Mouse (Mus musculus) T-helper 17 cell (primary cell): ENCODE measurements at regions not wholly inside any gene's neighbourhood (a gene's known extent, or its start where the extent isn't known, plus 50 kb on each side); places are given as distances from the start of the nearest gene placed in this dataset.

ENCODE experiments used
- in situ Hi-C, 2 experiments: fragments of 300-600 bp; cut with MboI, MseI; formaldehyde crosslinking; loops; 1 replicate in 1 of 2; 2 replicates in 1 of 2; pipeline ENCODE4 v1.15.1; 2025; ENCODE audit warnings: high pct_unique_total_duplicates in 2 of 2

DNA sequence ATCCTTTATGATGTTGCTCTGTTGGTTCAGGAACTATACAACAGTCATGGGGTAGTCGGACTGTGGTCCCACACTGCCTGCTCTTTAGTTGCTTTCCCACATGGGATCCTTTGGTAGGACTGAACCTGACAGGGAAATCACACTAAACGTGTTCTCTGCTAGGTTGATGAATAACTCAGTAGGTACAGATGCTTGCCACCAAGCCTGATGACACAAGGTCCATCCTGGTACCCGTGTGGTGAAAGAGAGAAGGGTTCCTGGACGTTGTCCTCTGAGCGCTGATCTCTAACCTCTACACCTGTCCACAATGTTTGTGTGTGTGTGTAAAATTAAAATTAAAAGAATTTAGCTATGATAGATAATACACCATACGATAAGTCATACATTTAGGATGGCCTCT, 119.9 kb downstream of the Phlda1 start:
- in situ Hi-C loops = loop anchor here in 1 of 2 experiments (10.0 kb wide), 1 partner anchor 111 kb away; no protein-coding TSS in a partner anchor

DNA sequence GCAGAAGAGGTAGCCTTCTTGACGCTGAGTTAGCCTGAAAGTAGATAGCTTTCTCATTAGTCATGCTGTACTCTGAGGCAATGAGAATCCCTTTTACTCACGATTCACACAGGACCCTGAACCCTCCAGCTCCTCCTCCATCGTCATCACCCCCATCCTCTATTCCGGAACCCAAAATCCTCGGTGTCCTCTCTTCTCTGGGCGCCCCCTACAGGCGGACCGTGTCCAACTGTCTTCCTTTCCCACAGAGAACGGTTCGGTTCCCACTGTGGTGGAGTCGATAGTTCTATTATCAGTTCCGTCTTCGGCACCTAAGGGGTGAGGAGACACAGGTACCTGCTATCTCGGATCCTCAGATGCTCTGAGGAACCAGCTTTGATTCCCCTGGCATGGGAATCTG, 130.2 kb downstream of the Phlda1 start:
- in situ Hi-C loops = loop anchor here in 1 of 2 experiments (5.0 kb wide), 2 partner anchors 76 to 129 kb away; partner anchors contain the start of gene Phlda1

- in situ Hi-C loops = loop anchor here in 1 of 2 experiments (5.0 kb wide), 2 partner anchors 75 to 130 kb away; partner anchors contain the start of gene Phlda1
Observed at GRCm38 (mm10) chr10:111637084-111637735, 131.1 kb downstream of the Phlda1 start.

DNA sequence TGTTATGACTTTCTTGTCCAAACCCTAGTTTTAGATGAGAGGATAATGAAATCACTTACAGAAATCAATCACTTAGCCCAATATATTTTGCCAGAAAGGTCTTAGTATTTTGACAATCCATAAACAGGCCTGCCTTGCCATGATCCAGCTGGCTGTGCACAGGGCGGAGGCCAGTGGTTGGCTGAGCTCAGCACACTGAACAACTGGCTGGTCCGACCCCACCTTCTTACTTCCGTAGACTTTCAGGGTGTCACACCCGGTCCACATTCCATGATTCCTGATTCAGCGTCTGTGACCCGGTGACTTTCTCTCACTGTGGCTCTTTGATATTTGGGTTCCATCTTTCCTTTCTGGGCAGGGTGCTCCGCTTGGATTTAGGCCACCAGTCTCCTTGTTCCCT, 133.8 kb downstream of the Phlda1 start:
- in situ Hi-C loops = loop anchor here in 1 of 2 experiments (5.0 kb wide), 2 partner anchors 72 to 133 kb away; partner anchors contain the start of gene Phlda1

DNA sequence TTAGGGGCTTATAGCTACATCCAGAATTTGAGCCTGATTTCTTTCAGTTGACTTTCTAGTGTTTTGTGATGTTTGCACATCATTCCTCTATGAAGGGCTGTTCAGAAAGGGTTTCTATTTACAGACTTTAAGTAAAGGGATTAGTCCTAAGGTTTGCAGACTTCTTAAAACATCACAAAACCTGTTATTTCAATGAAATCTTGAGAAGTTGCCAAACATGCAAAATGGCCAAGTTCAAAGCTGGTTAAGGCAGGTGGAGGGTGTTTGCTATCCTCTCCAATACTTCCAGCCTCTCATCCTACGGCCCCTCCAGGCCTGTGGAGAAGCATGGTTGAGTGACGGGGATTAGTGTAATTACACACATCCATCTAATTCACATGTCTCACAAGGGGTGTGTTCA, 136.6 kb downstream of the Phlda1 start:
- in situ Hi-C loops = no loop called here

DNA sequence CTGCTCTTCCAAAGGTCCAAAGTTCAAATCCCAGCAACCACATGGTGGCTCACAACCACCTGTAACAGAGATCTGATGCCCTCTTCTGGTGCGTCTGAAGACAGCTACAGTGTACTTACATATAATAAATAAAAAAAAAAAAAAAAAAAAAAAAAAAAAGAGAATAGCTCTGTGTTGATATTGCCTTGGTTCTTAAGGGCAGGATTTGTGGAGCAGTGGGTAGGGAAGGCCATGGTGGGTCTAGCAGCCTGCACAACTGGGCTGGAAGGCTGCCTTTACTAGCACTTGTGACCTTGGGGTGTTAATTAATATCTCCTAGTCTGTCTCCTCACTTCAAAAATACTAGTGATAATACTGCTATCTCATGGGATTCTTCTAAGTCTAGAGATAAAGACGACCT, 147.7 kb downstream of the Phlda1 start:
- in situ Hi-C loops = loop anchor here in 1 of 2 experiments (25.0 kb wide), 1 partner anchor 1541 kb away; no protein-coding TSS in a partner anchor

- in situ Hi-C loops = loop anchor here in 1 of 2 experiments (25.0 kb wide), 1 partner anchor 1542 kb away; no protein-coding TSS in a partner anchor
Observed at GRCm38 (mm10) chr10:111654364-111655226, 148.5 kb downstream of the Phlda1 start.

DNA sequence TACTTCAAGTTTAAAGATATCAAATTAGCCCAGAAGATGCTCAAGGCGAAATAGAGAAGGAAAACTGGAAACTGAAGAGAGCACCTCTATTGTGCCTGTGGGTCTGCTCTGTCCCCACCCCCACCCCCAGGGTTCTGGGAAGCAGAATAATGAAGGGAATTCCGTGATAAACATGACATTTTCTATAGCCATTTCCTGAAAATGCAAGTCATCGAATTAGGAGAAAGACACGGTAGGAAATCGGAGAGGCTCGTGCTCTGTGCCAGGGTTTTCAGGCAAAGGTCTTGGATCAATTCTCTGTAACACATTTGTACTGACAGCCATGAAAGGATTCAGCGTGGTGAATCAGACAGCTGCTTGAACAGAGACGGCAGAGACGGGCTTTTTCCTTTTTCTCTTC, 152.7 kb downstream of the Phlda1 start:
- in situ Hi-C loops = loop anchor here in 1 of 2 experiments (25.0 kb wide), 1 partner anchor 1547 kb away; no protein-coding TSS in a partner anchor

GRCm38 (mm10) chr10:111662665-111663064, 156.6 kb downstream of the Phlda1 start:
- in situ Hi-C loops = loop anchor here in 1 of 2 experiments (25.0 kb wide), 1 partner anchor 1550 kb away; no protein-coding TSS in a partner anchor

DNA sequence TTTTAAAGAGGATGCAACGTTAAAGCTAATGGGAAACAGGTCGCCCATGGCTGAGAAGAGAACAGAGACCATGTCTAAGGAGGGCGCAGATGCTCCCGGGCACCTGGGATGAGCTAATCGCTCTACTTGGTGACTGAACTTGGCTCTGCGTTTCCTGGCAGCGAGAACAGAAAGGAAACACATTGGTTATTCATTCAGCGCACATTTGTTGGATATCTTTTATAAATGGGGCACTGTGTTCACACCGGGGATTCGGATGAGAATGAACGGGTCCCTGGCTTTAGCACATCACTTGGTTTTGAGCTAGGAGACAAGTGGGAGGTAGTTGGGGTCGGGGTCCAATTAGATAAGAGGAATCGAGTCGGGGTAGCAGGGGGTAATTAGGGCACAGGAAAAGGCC, 159.7 kb downstream of the Phlda1 start:
- in situ Hi-C loops = loop anchor here in 1 of 2 experiments (25.0 kb wide), 1 partner anchor 1554 kb away; no protein-coding TSS in a partner anchor

DNA sequence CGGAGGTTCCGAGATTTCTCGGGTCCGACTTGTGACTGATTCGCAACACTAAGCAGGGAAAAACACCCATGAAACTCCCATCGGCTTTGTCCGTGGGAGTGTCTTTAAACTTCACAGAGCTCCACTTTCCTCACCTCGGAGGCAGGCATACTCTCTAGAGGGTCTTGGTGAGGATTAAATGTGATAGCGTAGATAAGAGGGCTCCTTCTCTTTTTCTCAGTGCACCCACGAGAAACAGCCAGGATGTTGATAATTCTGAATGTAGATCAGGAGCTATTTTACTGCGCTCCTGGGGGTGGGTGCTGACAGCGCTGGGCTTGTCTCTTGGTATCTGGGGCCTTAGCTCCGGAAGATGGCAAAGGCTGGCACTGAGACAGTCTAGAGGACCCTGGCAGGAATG, 160.9 kb downstream of the Phlda1 start:
- in situ Hi-C loops = loop anchor here in 1 of 2 experiments (25.0 kb wide), 1 partner anchor 1555 kb away; no protein-coding TSS in a partner anchor

DNA sequence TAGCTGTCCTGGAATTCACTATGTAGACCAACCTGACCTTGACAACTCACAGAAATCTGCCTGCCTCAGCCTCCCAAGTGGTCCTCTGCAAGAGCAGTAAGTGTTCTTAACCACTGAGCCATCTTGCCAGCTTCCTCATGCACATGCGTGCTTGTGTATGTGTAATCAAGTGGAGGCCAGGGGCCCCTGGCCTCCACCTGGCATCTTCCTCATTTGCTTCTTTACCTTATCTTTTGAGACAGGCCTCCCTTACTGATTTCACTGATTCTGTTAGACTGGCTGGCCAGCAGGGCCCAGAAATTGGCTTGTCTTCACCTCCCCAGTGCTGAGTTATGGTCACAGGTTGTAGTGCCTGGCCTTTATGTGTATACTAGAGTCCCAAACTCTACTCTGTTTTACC, 162.6 kb downstream of the Phlda1 start:
- in situ Hi-C loops = loop anchor here in 1 of 2 experiments (25.0 kb wide), 1 partner anchor 1556 kb away; no protein-coding TSS in a partner anchor

DNA sequence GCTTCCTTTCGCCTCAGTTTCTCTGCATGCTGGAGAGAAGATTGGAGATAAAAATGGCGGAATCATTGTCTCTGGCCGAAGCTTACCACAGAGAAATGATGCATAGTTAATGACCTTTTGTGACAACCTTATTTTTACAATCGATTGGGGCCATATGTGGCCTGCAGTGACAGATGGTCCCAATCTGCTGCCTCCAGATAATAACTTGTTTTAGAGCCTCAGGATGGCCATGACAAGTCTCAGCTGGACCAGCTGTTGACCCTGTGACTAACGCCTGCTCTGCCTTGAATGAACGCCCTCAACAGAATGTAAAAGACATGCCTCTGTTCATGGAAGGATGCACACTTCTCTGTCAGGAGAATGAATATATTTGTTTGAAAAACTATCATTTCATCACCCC, 163.6 kb downstream of the Phlda1 start:
- in situ Hi-C loops = loop anchor here in 1 of 2 experiments (25.0 kb wide), 1 partner anchor 1557 kb away; no protein-coding TSS in a partner anchor

- in situ Hi-C loops = loop anchor here in 1 of 2 experiments (25.0 kb wide), 1 partner anchor 1558 kb away; no protein-coding TSS in a partner anchor
Observed at GRCm38 (mm10) chr10:111670666-111671065, 164.6 kb downstream of the Phlda1 start.

- in situ Hi-C loops = loop anchor here in 1 of 2 experiments (25.0 kb wide), 1 partner anchor 1560 kb away; no protein-coding TSS in a partner anchor
Observed at GRCm38 (mm10) chr10:111672454-111673316, 166.6 kb downstream of the Phlda1 start.

DNA sequence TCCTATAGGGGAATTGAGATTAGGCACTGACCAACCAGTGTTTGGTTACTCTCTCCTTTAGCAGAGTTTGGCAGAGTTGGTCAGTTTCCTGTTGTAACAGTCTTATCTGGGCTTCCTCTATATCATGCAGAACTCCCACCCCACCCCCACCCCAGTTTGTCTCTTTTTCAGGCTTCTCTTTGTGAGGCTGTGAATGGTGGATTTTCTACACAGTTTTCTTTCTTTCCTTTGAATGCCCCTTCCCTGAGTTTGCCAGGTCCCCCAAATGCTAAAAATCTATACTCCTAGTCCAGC, 167.2 kb downstream of the Phlda1 start:
- in situ Hi-C loops = loop anchor here in 1 of 2 experiments (25.0 kb wide), 1 partner anchor 1561 kb away; no protein-coding TSS in a partner anchor

DNA sequence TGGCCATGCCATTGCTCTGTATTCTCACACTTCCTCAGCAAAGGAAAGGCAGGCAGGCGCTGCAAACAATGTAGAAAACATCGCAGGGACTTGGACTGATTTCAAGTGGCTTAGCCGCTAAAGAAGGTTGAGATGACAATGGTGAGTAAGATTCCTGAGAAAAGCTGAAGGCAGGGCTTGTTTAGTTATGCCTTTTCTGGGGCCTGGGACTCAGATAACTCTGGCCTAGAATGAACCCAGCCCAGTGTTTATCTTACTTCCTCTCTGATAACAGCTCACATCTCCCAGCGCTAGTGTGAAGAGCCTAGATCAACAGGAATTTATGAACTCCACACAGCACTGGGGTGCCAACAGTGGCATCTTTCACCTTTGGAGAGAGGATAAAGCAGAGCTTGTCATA, 170.2 kb downstream of the Phlda1 start:
- in situ Hi-C loops = no loop called here

DNA sequence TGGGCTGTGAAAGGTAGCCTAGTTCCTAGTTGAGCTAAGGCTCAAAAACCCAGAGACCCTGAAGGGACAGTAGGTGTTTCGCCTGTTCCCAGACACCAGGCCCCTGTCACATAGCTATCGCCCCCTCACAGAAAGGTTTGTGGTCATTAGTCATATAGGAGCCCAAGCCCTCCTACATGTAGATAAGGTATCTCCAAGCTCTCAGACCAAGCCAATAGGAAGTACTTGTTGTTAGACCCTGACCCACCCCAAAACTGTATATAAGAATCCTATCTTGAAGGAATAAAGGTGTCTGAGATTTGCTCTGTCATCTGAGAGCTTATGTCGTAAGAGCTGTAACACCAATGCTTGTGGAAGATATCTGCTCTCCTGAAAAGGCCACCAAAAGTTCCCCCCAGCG, 174.8 kb downstream of the Phlda1 start:
- in situ Hi-C loops = no loop called here

GRCm38 (mm10) chr10:111684409-111685346, 178.6 kb downstream of the Phlda1 start:
- in situ Hi-C loops = no loop called here

- in situ Hi-C loops = no loop called here
Observed at GRCm38 (mm10) chr10:111686585-111686984, 180.5 kb downstream of the Phlda1 start.
